Mouse (Mus musculus): ENCODE results near the gene Cenpp. TPM values are rescaled to one million over a fixed set of nuclear protein-coding genes. Genes with fewer than 3 reads are reported as not detected.

Gene Cenpp
- polyA plus RNA-seq (2012; fragmentation: generic; extraction: Trizol), result 11.2 TPM
- long read RNA-seq, experiment 1, transcript Cenpp-201 (8 exons, 1,144 nt), result major isoform, 17 of 26 reads
- long read RNA-seq, experiment 1, partial matches to known transcripts, result 5 of 26 reads
- long read RNA-seq, experiment 1, other reads (novel, unspliced or antisense), result 3 of 26 reads
- long read RNA-seq, experiment 2, transcript Cenpp-201 (8 exons, 1,144 nt), result major isoform, 8 of 12 reads
- long read RNA-seq, experiment 2, partial matches to known transcripts, result 1 of 12 reads
- long read RNA-seq, experiment 2, other reads (novel, unspliced or antisense), result 3 of 12 reads

GRCm38 (mm10) chr13:49652481-49653179, at the start of gene Cenpp, which contains the start of gene Nol8:
TSS of gene Cenpp (minus strand) at chr13:49652785.
TSS of gene Nol8 (plus strand) at chr13:49653078.
- H3K4me3 ChIP-seq (ENCODE audit: insufficient read depth, poor library complexity, severe bottlenecking), result peak within 1 kb of the TSS; percentile 77
- H3K36me3 ChIP-seq (ENCODE audit: control insufficient read depth, insufficient read depth), result peaks cover 23% of the 10 kb centered on the region
- H3K79me3 ChIP-seq (ENCODE audit: low read depth), result peaks cover 21% of the 10 kb centered on the region
- peaks cover 40% of the 10 kb centered on the region for H3K79me2 ChIP-seq (ENCODE audit: control insufficient read depth, insufficient read depth)
- H3K27me3 ChIP-seq (ENCODE audit: control insufficient read depth, insufficient read depth, insufficient read length), result no peaks in the 10 kb centered on the region
- peak within 1 kb of the TSS; percentile 83 for H3ac ChIP-seq (ENCODE audit: control insufficient read depth, insufficient read length, low read depth)
- TF ChIP-seq FOSL1 (IDR thresholded peaks at IDR 0.05; ENCODE audit: insufficient read depth, low read length, poor library complexity, severe bottlenecking), result no peak
- TF ChIP-seq USF1 (IDR thresholded peaks at IDR 0.05; ENCODE audit: low read depth), result no peak
- no peak for TF ChIP-seq MAX (IDR thresholded peaks at IDR 0.05)
- TF ChIP-seq MYOG (IDR thresholded peaks at IDR 0.05; ENCODE audit: control insufficient read depth, extremely low read depth, insufficient read length), result no peak
- peak; percentile 19 for TF ChIP-seq CEBPB (IDR thresholded peaks at IDR 0.05; ENCODE audit: low read depth)
- no peak for TF ChIP-seq MYOD1 (IDR thresholded peaks at IDR 0.05; ENCODE audit: control insufficient read depth, insufficient read length, low read depth)
- TF ChIP-seq CTCF (IDR thresholded peaks at IDR 0.05; ENCODE audit: control insufficient read depth, insufficient read depth, insufficient read length), result no peak

- H3K4me3 ChIP-seq (ENCODE audit: insufficient read depth, poor library complexity, severe bottlenecking), result no peak overlapping the region
- no peaks in the 10 kb centered on the region for H3K27me3 ChIP-seq (ENCODE audit: control insufficient read depth, insufficient read depth, insufficient read length)
- H3ac ChIP-seq (ENCODE audit: control insufficient read depth, insufficient read length, low read depth), result no peak overlapping the region
- peaks cover 20% of the 10 kb centered on the region for H3K79me3 ChIP-seq (ENCODE audit: low read depth)
- H3K79me2 ChIP-seq (ENCODE audit: control insufficient read depth, insufficient read depth), result peaks cover 27% of the 10 kb centered on the region
- no peak for TF ChIP-seq MAX (IDR thresholded peaks at IDR 0.05)
- no peak for TF ChIP-seq FOSL1 (IDR thresholded peaks at IDR 0.05; ENCODE audit: insufficient read depth, low read length, poor library complexity, severe bottlenecking)
- TF ChIP-seq CTCF (IDR thresholded peaks at IDR 0.05; ENCODE audit: control insufficient read depth, insufficient read depth, insufficient read length), result no peak
- TF ChIP-seq MYOG (IDR thresholded peaks at IDR 0.05; ENCODE audit: control insufficient read depth, extremely low read depth, insufficient read length), result no peak
- no peak for TF ChIP-seq CEBPB (IDR thresholded peaks at IDR 0.05; ENCODE audit: low read depth)
- no peak for TF ChIP-seq USF1 (IDR thresholded peaks at IDR 0.05; ENCODE audit: low read depth)
- TF ChIP-seq MYOD1 (IDR thresholded peaks at IDR 0.05; ENCODE audit: control insufficient read depth, insufficient read length, low read depth), result no peak
- H3K36me3 ChIP-seq (ENCODE audit: control insufficient read depth, insufficient read depth), result peaks cover 70% of the 10 kb centered on the region
These were observed 38.5 kb upstream of the Cenpp start for GRCm38 (mm10) chr13:49691056-49691455.

- no peak for TF ChIP-seq FOSL1 (IDR thresholded peaks at IDR 0.05; ENCODE audit: insufficient read depth, low read length, poor library complexity, severe bottlenecking)
- TF ChIP-seq MYOG (IDR thresholded peaks at IDR 0.05; ENCODE audit: control insufficient read depth, extremely low read depth, insufficient read length), result no peak
- no peak for TF ChIP-seq USF1 (IDR thresholded peaks at IDR 0.05; ENCODE audit: low read depth)
- Histone ChIP-seq H3ac (ENCODE audit: control insufficient read depth, insufficient read length, low read depth) (no peak overlapping the region), H3K4me3 (ENCODE audit: insufficient read depth, poor library complexity, severe bottlenecking) (no peak overlapping the region), H3K27me3 (ENCODE audit: control insufficient read depth, insufficient read depth, insufficient read length) (no peaks in the 10 kb centered on the region), H3K79me2 (ENCODE audit: control insufficient read depth, insufficient read depth) (peaks cover 64% of the 10 kb centered on the region), H3K79me3 (ENCODE audit: low read depth) (peaks cover 57% of the 10 kb centered on the region), H3K36me3 (ENCODE audit: control insufficient read depth, insufficient read depth) (peaks cover 43% of the 10 kb centered on the region)
These were observed 31.7 kb upstream of the Cenpp start for GRCm38 (mm10) chr13:49684266-49684665.

- Histone ChIP-seq H3K36me3 (ENCODE audit: control insufficient read depth, insufficient read depth) (peaks cover 38% of the 10 kb centered on the region), H3K27me3 (ENCODE audit: control insufficient read depth, insufficient read depth, insufficient read length) (no peaks in the 10 kb centered on the region), H3K79me3 (ENCODE audit: low read depth) (peaks cover 53% of the 10 kb centered on the region), H3ac (ENCODE audit: control insufficient read depth, insufficient read length, low read depth) (peak overlapping the region; percentile 72), H3K4me3 (ENCODE audit: insufficient read depth, poor library complexity, severe bottlenecking) (peak overlapping the region; percentile 89), H3K79me2 (ENCODE audit: control insufficient read depth, insufficient read depth) (peaks cover 56% of the 10 kb centered on the region)
- no peak for TF ChIP-seq CTCF (IDR thresholded peaks at IDR 0.05; ENCODE audit: control insufficient read depth, insufficient read depth, insufficient read length)
- no peak for TF ChIP-seq MYOG (IDR thresholded peaks at IDR 0.05; ENCODE audit: control insufficient read depth, extremely low read depth, insufficient read length)
- no peak for TF ChIP-seq MYOD1 (IDR thresholded peaks at IDR 0.05; ENCODE audit: control insufficient read depth, insufficient read length, low read depth)
- TF ChIP-seq CEBPB (IDR thresholded peaks at IDR 0.05; ENCODE audit: low read depth), result no peak
- no peak for TF ChIP-seq USF1 (IDR thresholded peaks at IDR 0.05; ENCODE audit: low read depth)
- no peak for TF ChIP-seq MAX (IDR thresholded peaks at IDR 0.05)
These were observed 29.8 kb upstream of the Cenpp start for GRCm38 (mm10) chr13:49682233-49682846.

GRCm38 (mm10) chr13:49681351-49682232, 29.0 kb upstream of the Cenpp start, which contains the start of gene Iars:
TSS of gene Iars (plus strand) at chr13:49682100.
- H3K79me3 ChIP-seq (ENCODE audit: low read depth), result peaks cover 46% of the 10 kb centered on the region

More at GRCm38 (mm10) chr13:49681351-49682232, 29.0 kb upstream of the Cenpp start, which contains the start of gene Iars:
- Histone ChIP-seq H3K36me3 (ENCODE audit: control insufficient read depth, insufficient read depth) (peaks cover 38% of the 10 kb centered on the region), H3K4me3 (ENCODE audit: insufficient read depth, poor library complexity, severe bottlenecking) (peak within 1 kb of the TSS; percentile 89), H3ac (ENCODE audit: control insufficient read depth, insufficient read length, low read depth) (peak within 1 kb of the TSS; percentile 72), H3K79me2 (ENCODE audit: control insufficient read depth, insufficient read depth) (peaks cover 49% of the 10 kb centered on the region), H3K27me3 (ENCODE audit: control insufficient read depth, insufficient read depth, insufficient read length) (no peaks in the 10 kb centered on the region)
- peak; percentile 95 for TF ChIP-seq CEBPB (IDR thresholded peaks at IDR 0.05; ENCODE audit: low read depth)
- TF ChIP-seq MYOD1 (IDR thresholded peaks at IDR 0.05; ENCODE audit: control insufficient read depth, insufficient read length, low read depth), result no peak
- peak; percentile 94 for TF ChIP-seq MAX (IDR thresholded peaks at IDR 0.05)
- TF ChIP-seq MYOG (IDR thresholded peaks at IDR 0.05; ENCODE audit: control insufficient read depth, extremely low read depth, insufficient read length), result no peak

Measured in C2C12 (cell line).